Mouse (Mus musculus) CH12.LX (cell line): ENCODE measurements around the gene Smpdl3a. TPM values are rescaled to one million over a fixed set of nuclear protein-coding genes. Genes with fewer than 3 reads are reported as not detected.

Experiments
- DNase-seq: peaks from one replicate; pipeline ENCODE4 v3.0.0-alpha.2; 2013; ENCODE audit errors: extremely low read depth
- H3K27ac ChIP-seq: 2 replicates; pipeline ENCODE4 v1.5.1; 2012; ENCODE audit warnings: low read depth, mild to moderate bottlenecking, control low read depth, moderate library complexity; ENCODE audit not compliant: insufficient read depth
- H3K27me3 ChIP-seq: replicated peaks from 2 replicates; pipeline ENCODE3; 2012; ENCODE audit warnings: inconsistent platforms
- H3K36me3 ChIP-seq, 2 experiments: replicated peaks in 1 of 2; 2 replicates each; pipeline versions ENCODE3 to v1.6.1; 2012; ENCODE audit warnings: inconsistent platforms in 1 of 2, low read length in 1 of 2, mild to moderate bottlenecking in 1 of 2, mixed read lengths in 1 of 2, moderate library complexity in 1 of 2; ENCODE audit not compliant: control insufficient read depth in 1 of 2, insufficient read depth in 1 of 2
- H3K4me1 ChIP-seq, 2 experiments: 2 replicates each; pipeline ENCODE4 v1.6.1; 2012; ENCODE audit warnings: inconsistent platforms in 1 of 2, moderate library complexity in 1 of 2; ENCODE audit not compliant: insufficient read depth in 2 of 2, control insufficient read depth in 1 of 2
- H3K4me2 ChIP-seq: 2 replicates; pipeline ENCODE4 v1.6.1; 2012; ENCODE audit warnings: low read depth, mild to moderate bottlenecking, control low read depth; ENCODE audit not compliant: poor library complexity, insufficient read depth, severe bottlenecking
- H3K4me3 ChIP-seq, 3 experiments: fragments of 150-350 bp in 1 of 3; sonication (generic) in 1 of 3; replicated peaks in 1 of 3; 2 replicates each; pipeline versions ENCODE3 to v1.5.1; 2011 to 2012; ENCODE audit warnings: low read depth in 2 of 3, low read length in 2 of 3, mild to moderate bottlenecking in 2 of 3, moderate library complexity in 2 of 3, control low read depth in 1 of 3, improper control_type of control experiment in 1 of 3, inconsistent platforms in 1 of 3, mixed read lengths in 1 of 3; ENCODE audit not compliant: poor library complexity in 1 of 3
- H3K79me2 ChIP-seq: replicated peaks from 2 replicates; pipeline ENCODE4 v1.6.1; 2012; ENCODE audit warnings: mild to moderate bottlenecking, moderate library complexity; ENCODE audit not compliant: control insufficient read depth, poor library complexity, insufficient read depth, severe bottlenecking; ENCODE audit errors: extremely low read depth
- H3K9ac ChIP-seq: 2 replicates; pipeline ENCODE4 v1.6.1; 2012; ENCODE audit warnings: low read depth, mild to moderate bottlenecking, control low read depth, moderate library complexity; ENCODE audit not compliant: insufficient read depth
- H3K9me3 ChIP-seq: replicated peaks from 2 replicates; pipeline ENCODE3; 2012; ENCODE audit warnings: low read length, inconsistent platforms, mixed read lengths
- E2F4 ChIP-seq: IDR thresholded peaks from 2 replicates; pipeline ENCODE4 v1.6.1; 2011; ENCODE audit warnings: low read depth, low read length, improper control_type of control experiment; ENCODE audit not compliant: insufficient replicate concordance
- ELF1 ChIP-seq: IDR thresholded peaks from 2 replicates; pipeline ENCODE4 v1.6.1; 2014; ENCODE audit warnings: low read depth, mild to moderate bottlenecking, inconsistent platforms, low read length, improper control_type of control experiment
- EP300 ChIP-seq: IDR thresholded peaks from 2 replicates; pipeline ENCODE4 v1.6.1; 2011; ENCODE audit warnings: low read length, improper control_type of control experiment
- ETS1 ChIP-seq: conservative IDR thresholded peaks from 2 replicates; pipeline ENCODE4 v1.6.1; 2012; ENCODE audit warnings: low read depth, mild to moderate bottlenecking, inconsistent platforms, low read length, improper control_type of control experiment, moderate library complexity
- GABPA ChIP-seq: IDR thresholded peaks from 2 replicates; pipeline ENCODE4 v1.6.1; 2012; ENCODE audit warnings: low read depth, low read length, improper control_type of control experiment, inconsistent platforms; ENCODE audit not compliant: insufficient replicate concordance
- IRF4 ChIP-seq: IDR thresholded peaks from 2 replicates; pipeline ENCODE4 v1.6.1; 2014; ENCODE audit warnings: low read depth, mild to moderate bottlenecking, inconsistent platforms, low read length, improper control_type of control experiment
- KAT2A ChIP-seq: IDR thresholded peaks from 2 replicates; pipeline ENCODE4 v1.6.1; 2012; ENCODE audit warnings: low read length, improper control_type of control experiment, inconsistent platforms; ENCODE audit not compliant: insufficient replicate concordance
- MAFK ChIP-seq: IDR thresholded peaks from 2 replicates; pipeline ENCODE4 v1.6.1; 2011; ENCODE audit warnings: low read length, improper control_type of control experiment; ENCODE audit not compliant: insufficient replicate concordance
- MAX ChIP-seq: IDR thresholded peaks from 2 replicates; pipeline ENCODE4 v1.6.1; 2011; ENCODE audit warnings: low read length, improper control_type of control experiment
- MAZ ChIP-seq: IDR thresholded peaks from 2 replicates; pipeline ENCODE4 v1.6.1; 2012; ENCODE audit warnings: low read depth, mild to moderate bottlenecking, inconsistent platforms, low read length, improper control_type of control experiment, moderate library complexity
- MEF2A ChIP-seq: IDR thresholded peaks from 2 replicates; pipeline ENCODE4 v1.6.1; 2014; ENCODE audit warnings: low read depth, mild to moderate bottlenecking, inconsistent platforms, low read length, improper control_type of control experiment, borderline replicate concordance
- NRF1 ChIP-seq: IDR thresholded peaks from 2 replicates; pipeline ENCODE4 v1.6.1; 2014; ENCODE audit warnings: low read depth, mild to moderate bottlenecking, inconsistent platforms, low read length, improper control_type of control experiment, moderate library complexity
- POLR2A ChIP-seq: IDR thresholded peaks from 2 replicates; pipeline ENCODE4 v1.6.1; 2011; ENCODE audit warnings: low read depth, mild to moderate bottlenecking, improper control_type of control experiment, low read length
- POLR2AphosphoS2 ChIP-seq: IDR thresholded peaks from 2 replicates; pipeline ENCODE4 v1.6.1; 2011; ENCODE audit warnings: low read depth, low read length, improper control_type of control experiment
- RCOR1 ChIP-seq: conservative IDR thresholded peaks from 2 replicates; pipeline ENCODE4 v1.6.1; 2012; ENCODE audit warnings: low read depth, mild to moderate bottlenecking, inconsistent platforms, low read length, improper control_type of control experiment
- SMC3 ChIP-seq: IDR thresholded peaks from 2 replicates; pipeline ENCODE4 v1.6.1; 2011; ENCODE audit warnings: low read depth, low read length, improper control_type of control experiment
- TBP ChIP-seq: conservative IDR thresholded peaks from 2 replicates; pipeline ENCODE4 v1.6.1; 2011; ENCODE audit warnings: low read depth, low read length, improper control_type of control experiment
- USF1 ChIP-seq: IDR thresholded peaks from 2 replicates; pipeline ENCODE4 v1.6.1; 2014; ENCODE audit warnings: low read depth, mild to moderate bottlenecking, inconsistent platforms, low read length, improper control_type of control experiment
- ZMIZ1 ChIP-seq: IDR thresholded peaks from 2 replicates; pipeline ENCODE4 v1.6.1; 2012; ENCODE audit warnings: low read depth, mild to moderate bottlenecking, inconsistent platforms, low read length, improper control_type of control experiment
- ZNF384 ChIP-seq: IDR thresholded peaks from 2 replicates; pipeline ENCODE4 v1.6.1; 2012; ENCODE audit warnings: low read depth, low read length, improper control_type of control experiment, inconsistent platforms
- dilution Hi-C: fragments of 300-500 bp; cut with MboI; formaldehyde crosslinking; loops from 2 replicates; pipeline ENCODE4 v1.14.3; 2020; ENCODE audit warnings: low sequenced_read_pairs; ENCODE audit not compliant: extremely low pct_unique_long_range_greater_than_20kb, extremely low pct_ligation_motif_present
- in situ Hi-C: fragments of 300-500 bp; cut with MboI; formaldehyde crosslinking; loops from 3 replicates; pipeline ENCODE4 v1.14.3; 2019; ENCODE audit warnings: low sequenced_read_pairs, low pct_ligation_motif_present, low pct_unique_long_range_greater_than_20kb, mixed read lengths
- polyA plus RNA-seq: library from polyadenylated mRNA; unstranded; fragments of >175 nt; gene quantifications from 2 replicates; pipeline ENCODE4 v1.2.1, GENCODE M21; 2012; ENCODE audit warnings: low read depth; ENCODE audit not compliant: insufficient read length
- total RNA-seq, 2 experiments: library from RNA; depleted of rRNA; stranded (reverse); fragments of 300-350 nt in 1 of 2; fragments of >200 nt in 1 of 2; gene quantifications; 2 replicates each; pipeline ENCODE4 v1.2.3; 2012 to 2014

Smpdl3a gene
- total and polyA plus RNA-seq, 3 experiments = not detected

DNA sequence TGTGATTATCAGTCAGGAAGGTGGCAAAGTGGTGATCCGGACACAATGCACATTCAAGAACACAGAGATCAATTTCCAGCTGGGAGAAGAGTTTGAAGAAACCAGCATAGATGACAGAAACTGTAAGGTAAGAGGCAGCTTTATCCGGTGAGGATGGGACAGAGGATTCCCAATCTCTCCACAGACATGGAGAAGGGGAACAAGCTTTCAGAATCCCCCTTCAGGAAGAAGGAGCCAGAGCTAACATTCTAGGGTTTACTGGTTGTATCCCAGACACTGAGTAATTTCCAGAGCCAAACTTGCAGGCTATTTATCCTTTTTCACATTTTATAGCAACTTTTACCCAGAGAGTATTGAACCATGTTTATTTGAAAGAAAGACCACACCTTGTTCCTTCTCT is 8.6 kb upstream of the Smpdl3a start:
- dilution Hi-C loops (no loop called here), in situ Hi-C loops (no loop called here)
- Histone ChIP-seq H3K4me1 (peaks cover 0 to 3% of the 10 kb centered on the region in 2 experiments; a peak in 1 of 4 replicates), H3K27ac (no peak overlapping the region), H3K9ac (no peak overlapping the region), H3K4me3 (no peak overlapping the region), H3K4me2 (no peak overlapping the region), H3K9me3 (no peaks in the 10 kb centered on the region), H3K79me2 (no peaks in the 10 kb centered on the region), H3K27me3 (no peaks in the 10 kb centered on the region), H3K36me3 (no peaks in the 10 kb centered on the region)
- DNase-seq = no peak
- TF ChIP-seq IRF4 (no peak), TBP (no peak), RCOR1 (no peak), MAFK (no peak), ZMIZ1 (no peak), E2F4 (no peak), SMC3 (no peak), ETS1 (no peak), USF1 (no peak), POLR2AphosphoS2 (no peak), ZNF384 (no peak), KAT2A (no peak), MAZ (no peak), ELF1 (no peak), GABPA (no peak), MAX (no peak), EP300 (no peak), POLR2A (no peak), NRF1 (no peak), MEF2A (no peak)

GRCm38 (mm10) chr10:57792957-57793356 is 1.2 kb upstream of the Smpdl3a start:
- no peak for TF ChIP-seq USF1
- Histone ChIP-seq H3K27me3 (no peaks in the 10 kb centered on the region), H3K79me2 (no peaks in the 10 kb centered on the region), H3K4me3 (no peak overlapping the region), H3K4me2 (no peak overlapping the region), H3K27ac (no peak overlapping the region), H3K9me3 (no peaks in the 10 kb centered on the region), H3K36me3 (no peaks in the 10 kb centered on the region), H3K9ac (no peak overlapping the region), H3K4me1 (peaks cover 3 to 7% of the 10 kb centered on the region in 2 experiments; a peak in 2 of 4 replicates)
- dilution Hi-C loops = no loop called here
- in situ Hi-C loops = no loop called here
- DNase-seq = no peak
